Mouse (Mus musculus) hindbrain, embryonic 15.5 days (tissue): ENCODE measurements around the gene Nms. TPM values are rescaled to one million over a fixed set of nuclear protein-coding genes. Genes with fewer than 3 reads are reported as not detected.
A peak's percentile ranks its signal among the peaks of the same experiment; 100 is the strongest.

Experiments used
- ATAC-seq: fragments of 200-750 bp; cut with Nextera tagmentation; 2 replicates; pipeline ENCODE4 v1.8.0; 2017; ENCODE audit warnings: low read depth, moderate number of reproducible peaks, moderate TSS enrichment; ENCODE audit not compliant: low FRiP score
- H3K27ac ChIP-seq: fragments of 300-500 bp; sonication (generic); replicated peaks from 2 replicates; pipeline ENCODE4 v1.5.1; 2015; ENCODE audit warnings: mild to moderate bottlenecking, inconsistent platforms
- H3K27me3 ChIP-seq: fragments of 300-500 bp; sonication (generic); 2 replicates; pipeline ENCODE4 v1.6.1; 2015; ENCODE audit warnings: control low read depth, inconsistent platforms
- H3K36me3 ChIP-seq: fragments of 300-500 bp; sonication (generic); 2 replicates; pipeline ENCODE4 v1.6.1; 2015; ENCODE audit warnings: control low read depth, inconsistent platforms
- H3K4me1 ChIP-seq: fragments of 300-500 bp; sonication (generic); replicated peaks from 2 replicates; pipeline ENCODE4 v1.6.1; 2015; ENCODE audit warnings: control low read depth, inconsistent platforms
- H3K4me2 ChIP-seq: fragments of 300-500 bp; sonication (generic); 2 replicates; pipeline ENCODE4 v1.6.1; 2015; ENCODE audit warnings: moderate library complexity, mild to moderate bottlenecking, inconsistent platforms
- H3K4me3 ChIP-seq: fragments of 300-500 bp; sonication (generic); 2 replicates; pipeline ENCODE4 v1.5.1; 2015; ENCODE audit warnings: mild to moderate bottlenecking, inconsistent platforms
- H3K9ac ChIP-seq: fragments of 300-500 bp; sonication (generic); 2 replicates; pipeline ENCODE4 v1.6.1; 2015; ENCODE audit warnings: inconsistent platforms
- H3K9me3 ChIP-seq: fragments of 300-500 bp; sonication (generic); 2 replicates; pipeline ENCODE4 v1.6.1; 2016; ENCODE audit warnings: control low read depth, inconsistent platforms
- WGBS: fragments of 180-500 bp; shearing (Covaris S2); methylation state at CpG from one replicate; pipeline ENCODE4 v1.1.7; 2015; 5-methylcytosine and 5-hydroxymethylcytosine counted together
- polyA plus RNA-seq: library from polyadenylated mRNA; unstranded; fragments of >200 nt; fragmentation: Nextera tagmentation; extraction: Ambion mirVana; gene quantifications from 2 replicates; pipeline ENCODE4 v1.2.1, GENCODE M21; 2015

The Nms gene
- polyA plus RNA-seq, result 1.5 and 1.8 TPM in 2 replicates

DNA sequence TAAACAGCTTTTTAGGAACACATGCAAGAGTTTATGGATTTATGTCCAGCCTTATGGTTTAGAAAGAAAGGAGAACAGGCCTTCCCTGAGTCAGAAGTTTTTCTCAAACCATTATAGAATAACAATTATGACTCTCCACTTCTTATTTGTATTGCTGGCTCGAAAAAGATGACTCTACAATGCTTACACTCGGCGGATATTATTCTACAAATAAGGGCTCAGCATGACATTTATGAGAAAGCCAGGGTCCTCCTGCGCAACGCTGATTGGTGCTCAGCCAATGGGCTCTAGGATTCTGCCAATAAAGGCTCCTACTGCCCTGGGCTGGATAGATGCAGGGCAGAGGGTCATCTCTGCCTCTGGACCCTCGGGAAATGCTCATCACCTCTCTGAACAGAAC, at the start of gene Nms:
Gene Nms (plus strand): TSS at position 301 of the 400 bp plus-strand sequence.
- no peak for ATAC-seq
- Histone ChIP-seq H3K4me3 (no peak within 1 kb of the TSS), H3K9ac (no peak within 1 kb of the TSS), H3K9me3 (no peaks in the 10 kb centered on the region), H3K4me2 (no peak within 1 kb of the TSS), H3K36me3 (no peaks in the 10 kb centered on the region), H3K4me1 (no peaks in the 10 kb centered on the region), H3K27me3 (no peaks in the 10 kb centered on the region), H3K27ac (no peak within 1 kb of the TSS)
- WGBS, result 66% methylated on average over 6 of the region's 6 CpGs

- no peaks in the 10 kb centered on the region for H3K9me3 ChIP-seq
- WGBS, result 90% methylated on average over 5 of the region's 5 CpGs
- ATAC-seq, result no peak
- H3K36me3 ChIP-seq, result peaks cover 18% of the 10 kb centered on the region
- no peak overlapping the region for H3K27ac ChIP-seq
- no peak overlapping the region for H3K4me2 ChIP-seq
- no peaks in the 10 kb centered on the region for H3K27me3 ChIP-seq
- H3K4me3 ChIP-seq, result no peak overlapping the region
- H3K4me1 ChIP-seq, result peaks cover 41% of the 10 kb centered on the region
- no peak overlapping the region for H3K9ac ChIP-seq
Observed at GRCm38 (mm10) chr1:38891444-38891843, 47.5 kb upstream of the Nms start.

GRCm38 (mm10) chr1:38893081-38893480, 45.9 kb upstream of the Nms start:
- H3K27ac ChIP-seq, result peak overlapping the region; percentile 66
- peak overlapping the region; percentile 33; the same call in 1 of the 2 replicates for H3K4me2 ChIP-seq
- peaks cover 18% of the 10 kb centered on the region for H3K36me3 ChIP-seq
- H3K4me1 ChIP-seq, result peaks cover 50% of the 10 kb centered on the region
- 26% methylated on average over 5 of the region's 5 CpGs for WGBS
- H3K4me3 ChIP-seq, result no peak overlapping the region
- ATAC-seq, result peak; percentile 44; the same call in 1 of the 2 replicates
- no peaks in the 10 kb centered on the region for H3K27me3 ChIP-seq
- H3K9ac ChIP-seq, result peak overlapping the region; percentile 6; the same call in 1 of the 2 replicates
- no peaks in the 10 kb centered on the region for H3K9me3 ChIP-seq

GRCm38 (mm10) chr1:38897431-38898248, 41.3 kb upstream of the Nms start, which contains the start of gene Chst10:
Chst10 (minus strand) TSS chr1:38898161.
- H3K27ac ChIP-seq, result peak within 1 kb of the TSS; percentile 93
- no peaks in the 10 kb centered on the region for H3K9me3 ChIP-seq
- no peaks in the 10 kb centered on the region for H3K36me3 ChIP-seq
- peak within 1 kb of the TSS; percentile 59 for H3K4me2 ChIP-seq
- H3K27me3 ChIP-seq, result no peaks in the 10 kb centered on the region
- under 1% methylated on average over 67 of the region's 67 CpGs for WGBS
- H3K9ac ChIP-seq, result peak within 1 kb of the TSS; percentile 81
- ATAC-seq, result peak; percentile 89
- peak within 1 kb of the TSS; percentile 78 for H3K4me3 ChIP-seq
- peaks cover 51% of the 10 kb centered on the region for H3K4me1 ChIP-seq

- H3K27me3 ChIP-seq, result no peaks in the 10 kb centered on the region
- no peak overlapping the region for H3K4me2 ChIP-seq
- H3K4me3 ChIP-seq, result no peak overlapping the region
- H3K9ac ChIP-seq, result no peak overlapping the region
- H3K9me3 ChIP-seq, result no peaks in the 10 kb centered on the region
- peaks cover 4% of the 10 kb centered on the region for H3K4me1 ChIP-seq
- 67% methylated on average over 5 of the region's 5 CpGs for WGBS
- no peaks in the 10 kb centered on the region for H3K36me3 ChIP-seq
- no peak overlapping the region for H3K27ac ChIP-seq
- no peak for ATAC-seq
Observed at GRCm38 (mm10) chr1:38902571-38902970, 36.4 kb upstream of the Nms start.

DNA sequence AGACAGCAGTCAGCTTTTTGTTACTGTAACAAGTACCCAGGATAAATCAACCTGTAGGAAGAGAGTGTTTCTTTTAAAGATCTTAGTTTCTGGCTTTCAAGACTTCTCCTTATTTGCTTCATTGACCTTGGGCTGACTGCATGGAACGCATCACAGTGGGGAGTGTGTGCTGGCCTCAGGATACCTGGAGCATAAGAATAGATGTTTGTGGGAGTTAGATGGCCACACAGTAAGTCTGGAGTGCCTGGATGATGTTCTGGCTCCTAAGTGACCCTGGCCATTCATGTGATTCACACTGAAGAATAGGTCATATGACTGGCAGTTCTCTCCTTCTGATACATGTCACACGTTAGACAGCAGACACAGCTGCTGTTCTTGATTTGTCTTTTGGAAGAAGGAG, 35.0 kb upstream of the Nms start:
- Histone ChIP-seq H3K27ac (no peak overlapping the region), H3K4me1 (no peaks in the 10 kb centered on the region), H3K4me2 (no peak overlapping the region), H3K9ac (no peak overlapping the region), H3K4me3 (no peak overlapping the region), H3K36me3 (no peaks in the 10 kb centered on the region), H3K9me3 (no peaks in the 10 kb centered on the region), H3K27me3 (no peaks in the 10 kb centered on the region)
- no peak for ATAC-seq
- WGBS, result 80% methylated on average over 2 of the region's 2 CpGs

DNA sequence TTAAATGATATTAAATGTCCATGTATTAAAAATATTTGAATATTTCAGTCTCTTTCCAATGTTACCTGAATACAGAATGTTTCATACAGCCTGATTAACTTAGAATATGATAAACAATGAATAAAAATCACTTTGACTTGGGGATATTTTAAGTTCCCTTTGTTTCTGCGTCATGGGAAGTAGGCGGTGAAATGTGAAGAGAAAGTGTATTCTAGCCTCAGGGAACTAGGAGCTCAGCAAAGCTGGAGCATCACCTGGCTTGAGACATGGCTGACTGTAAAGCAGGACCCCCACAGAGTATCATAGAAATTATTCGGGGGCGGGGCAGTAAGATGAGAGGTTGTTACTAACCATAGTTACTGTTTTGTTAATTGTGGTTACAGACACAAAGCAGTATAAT, 10.0 kb upstream of the Nms start:
- no peak overlapping the region for H3K4me3 ChIP-seq
- no peak overlapping the region for H3K27ac ChIP-seq
- H3K27me3 ChIP-seq, result no peaks in the 10 kb centered on the region
- H3K4me1 ChIP-seq, result no peaks in the 10 kb centered on the region
- H3K9me3 ChIP-seq, result no peaks in the 10 kb centered on the region
- H3K36me3 ChIP-seq, result no peaks in the 10 kb centered on the region
- H3K9ac ChIP-seq, result no peak overlapping the region
- no peak for ATAC-seq
- H3K4me2 ChIP-seq, result no peak overlapping the region
- WGBS, result 84% methylated on average over 4 of the region's 4 CpGs

DNA sequence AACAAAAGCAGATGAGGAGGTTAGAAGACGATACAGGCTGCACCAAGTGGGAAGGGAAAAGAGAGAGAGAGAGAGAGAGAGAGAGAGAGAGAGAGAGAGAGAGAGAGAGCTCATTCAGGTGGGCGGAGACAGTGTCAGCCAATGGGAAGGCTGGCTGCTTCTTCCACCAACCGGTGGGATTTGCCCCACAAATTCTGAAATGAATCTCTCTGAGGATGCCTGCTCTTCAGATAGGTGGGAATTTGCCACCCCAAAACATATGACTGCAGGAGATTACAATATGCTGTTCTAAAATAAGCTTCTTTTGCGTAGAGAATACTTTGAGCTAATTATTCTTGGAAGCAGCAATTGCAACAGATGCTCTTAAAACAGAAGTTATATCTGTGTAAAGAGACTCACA, 9.5 kb upstream of the Nms start:
- Histone ChIP-seq H3K4me1 (no peaks in the 10 kb centered on the region), H3K9ac (no peak overlapping the region), H3K36me3 (no peaks in the 10 kb centered on the region), H3K9me3 (no peaks in the 10 kb centered on the region), H3K4me3 (no peak overlapping the region), H3K27ac (no peak overlapping the region), H3K27me3 (no peaks in the 10 kb centered on the region), H3K4me2 (no peak overlapping the region)
- no peak for ATAC-seq
- WGBS, result 64% methylated on average over 4 of the region's 4 CpGs

GRCm38 (mm10) chr1:38930767-38931166, 8.2 kb upstream of the Nms start:
- Histone ChIP-seq H3K27me3 (no peaks in the 10 kb centered on the region), H3K36me3 (no peaks in the 10 kb centered on the region), H3K4me2 (no peak overlapping the region), H3K9me3 (no peaks in the 10 kb centered on the region), H3K4me1 (no peaks in the 10 kb centered on the region), H3K4me3 (no peak overlapping the region), H3K9ac (no peak overlapping the region), H3K27ac (no peak overlapping the region)
- ATAC-seq, result no peak
- 78% methylated on average over 8 of the region's 8 CpGs for WGBS

- Histone ChIP-seq H3K27me3 (no peaks in the 10 kb centered on the region), H3K4me1 (no peaks in the 10 kb centered on the region), H3K36me3 (no peaks in the 10 kb centered on the region), H3K4me3 (no peak overlapping the region), H3K9me3 (no peaks in the 10 kb centered on the region), H3K9ac (no peak overlapping the region), H3K27ac (no peak overlapping the region), H3K4me2 (no peak overlapping the region)
- WGBS, result 29% methylated on average over 5 of the region's 5 CpGs
- ATAC-seq, result no peak
Observed at GRCm38 (mm10) chr1:38934668-38935067, 4.3 kb upstream of the Nms start.

DNA sequence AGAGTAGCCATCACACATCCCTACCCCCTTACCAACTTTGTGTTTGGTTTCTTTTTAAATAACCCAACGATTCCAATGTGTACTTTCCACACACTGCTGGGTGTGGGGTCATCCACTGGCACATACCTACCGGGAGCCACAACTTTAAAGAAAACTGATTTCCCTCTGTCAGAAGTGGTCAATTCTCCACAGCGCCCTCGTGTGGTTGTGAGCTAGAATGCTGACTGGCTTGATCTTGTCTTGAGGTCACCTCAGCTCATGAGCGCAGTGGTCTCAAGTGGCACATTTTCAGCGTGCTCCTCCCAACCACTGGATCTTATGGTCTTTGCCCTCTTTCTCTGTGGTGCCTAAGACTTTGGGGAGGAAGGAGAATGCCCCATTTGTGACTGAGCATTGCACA, 2.2 kb upstream of the Nms start:
- Histone ChIP-seq H3K9ac (no peak overlapping the region), H3K4me3 (no peak overlapping the region), H3K27me3 (no peaks in the 10 kb centered on the region), H3K9me3 (no peaks in the 10 kb centered on the region), H3K4me2 (no peak overlapping the region), H3K27ac (no peak overlapping the region), H3K36me3 (no peaks in the 10 kb centered on the region), H3K4me1 (no peaks in the 10 kb centered on the region)
- no peak for ATAC-seq
- WGBS, result 28% methylated on average over 6 of the region's 6 CpGs

GRCm38 (mm10) chr1:38939608-38940007, 659 bp downstream of the Nms start:
- no peak for ATAC-seq
- Histone ChIP-seq H3K4me2 (no peak overlapping the region), H3K27me3 (no peaks in the 10 kb centered on the region), H3K9me3 (no peaks in the 10 kb centered on the region), H3K36me3 (no peaks in the 10 kb centered on the region), H3K4me1 (no peaks in the 10 kb centered on the region), H3K27ac (no peak overlapping the region), H3K9ac (no peak overlapping the region), H3K4me3 (no peak overlapping the region)
- 6% methylated on average over 5 of the region's 5 CpGs for WGBS
